Mouse (Mus musculus): ENCODE measurements around the gene Mfsd2b. TPM values are rescaled to one million over a fixed set of nuclear protein-coding genes. Genes with fewer than 3 reads are reported as not detected.

Mfsd2b gene
- total RNA-seq (2023), result 2.3 to 3.3 TPM (median 2.5 TPM) in 4 replicates

GRCm38 (mm10) chr12:4874161-4874927, at the start of gene Mfsd2b:
Gene Mfsd2b (minus strand): TSS chr12:4874359.

GRCm38 (mm10) chr12:4916994-4917804, 43.0 kb upstream of the Mfsd2b start, which contains the start of gene Atad2b:
Gene Atad2b (plus strand): TSS chr12:4917353.

GRCm38 (mm10) chr12:4906951-4907906, 33.1 kb upstream of the Mfsd2b start, which contains the start of gene Ubxn2a:
Gene Ubxn2a (minus strand): TSS chr12:4907705.

GRCm38 (mm10) chr12:4842890-4843597, 31.1 kb downstream of the Mfsd2b start, which contains the start of gene Wdcp:
Gene Wdcp (plus strand): TSS chr12:4843303.

GRCm38 (mm10) chr12:4841392-4841887, 32.7 kb downstream of the Mfsd2b start, which contains the start of gene Fkbp1b:
Gene Fkbp1b (minus strand): TSS chr12:4841591.

GRCm38 (mm10) chr12:4817361-4818101, 56.6 kb downstream of the Mfsd2b start, which contains the start of gene Sf3b6:
Gene Sf3b6 (plus strand): TSS chr12:4817544.

Other genes with a start within 250 kb of the Mfsd2b start
- gene Fam228a, start 135.9 kb downstream of the Mfsd2b start, total RNA-seq (2023), result 0.42 TPM in 1 of 4 replicates, not detected in the others
- 1.0 to 2.0 TPM (median 1.8 TPM) in 4 replicates for gene Pfn4, start 105.3 kb downstream of the Mfsd2b start, total RNA-seq (2023)
- 3.8 to 11.4 TPM (median 9.1 TPM) in 4 replicates for gene Fam228b, start 105.1 kb downstream of the Mfsd2b start, total RNA-seq (2023)
- 113 to 135 TPM (median 126 TPM) in 4 replicates for gene Sf3b6, start 56.8 kb downstream of the Mfsd2b start, total RNA-seq (2023)
- gene Fkbp1b, start 32.8 kb downstream of the Mfsd2b start, total RNA-seq (2023), result not detected in 4 replicates
- 12.5 to 16.5 TPM (median 15.7 TPM) in 4 replicates for gene Wdcp, start 31.1 kb downstream of the Mfsd2b start, total RNA-seq (2023)
- gene Ubxn2a, start 33.3 kb upstream of the Mfsd2b start, total RNA-seq (2023), result 27.9 to 32.3 TPM (median 30.5 TPM) in 4 replicates
- 79.1 to 88.1 TPM (median 83.0 TPM) in 4 replicates for gene Atad2b, start 43.0 kb upstream of the Mfsd2b start, total RNA-seq (2023)